Mouse (Mus musculus) lung, postnatal 25 days (tissue): ENCODE data around the gene Sarnp.
"Not testable (repeated sequence)": the region's sequence is repeated elsewhere in the genome, so short reads cannot be mapped to it uniquely, and the experiment has no call there.

Source experiments
- DNase-seq: peaks from one replicate; pipeline ENCODE4 v3.0.0; 2022; ENCODE audit warnings: low spot score

Gene Sarnp

GRCm38 (mm10) chr10:128821358-128822056, 4.4 kb downstream of the Sarnp start, which contains the start of gene Ormdl2:
Ormdl2 (minus strand) TSS chr10:128821645.
- peak; percentile 99 for DNase-seq

- DNase-seq, result no peak
Observed at GRCm38 (mm10) chr10:128822135-128822534, 5.0 kb downstream of the Sarnp start.

- not testable (repeated sequence) for DNase-seq
Observed at GRCm38 (mm10) chr10:128823087-128823486, 6.0 kb downstream of the Sarnp start.

GRCm38 (mm10) chr10:128823821-128824220, 6.7 kb downstream of the Sarnp start:
- DNase-seq, result no peak

- no peak for DNase-seq
Observed at GRCm38 (mm10) chr10:128837400-128837799, 20.3 kb downstream of the Sarnp start.

GRCm38 (mm10) chr10:128839434-128839833, 22.3 kb downstream of the Sarnp start:
- DNase-seq, result no peak

GRCm38 (mm10) chr10:128840612-128841011, 23.5 kb downstream of the Sarnp start:
- DNase-seq, result no peak

- no peak for DNase-seq
Observed at GRCm38 (mm10) chr10:128843260-128843659, 26.1 kb downstream of the Sarnp start.

- peak; percentile 34 for DNase-seq
Observed at GRCm38 (mm10) chr10:128845516-128845915, 28.4 kb downstream of the Sarnp start.

- DNase-seq, result no peak
Observed at GRCm38 (mm10) chr10:128846664-128847063, 29.5 kb downstream of the Sarnp start.

GRCm38 (mm10) chr10:128848426-128848825, 31.3 kb downstream of the Sarnp start:
- DNase-seq, result no peak

GRCm38 (mm10) chr10:128850339-128850738, 33.2 kb downstream of the Sarnp start:
- DNase-seq, result no peak

GRCm38 (mm10) chr10:128861176-128861575, 44.0 kb downstream of the Sarnp start:
- no peak for DNase-seq

GRCm38 (mm10) chr10:128866042-128866441, 48.9 kb downstream of the Sarnp start:
- no peak for DNase-seq

GRCm38 (mm10) chr10:128866518-128866917, 49.4 kb downstream of the Sarnp start:
- DNase-seq, result no peak

GRCm38 (mm10) chr10:128870341-128870740, 53.2 kb downstream of the Sarnp start:
- DNase-seq, result no peak

- peak; percentile 43 for DNase-seq
Observed at GRCm38 (mm10) chr10:128878291-128878690, 61.2 kb downstream of the Sarnp start.

- DNase-seq, result no peak
Observed at GRCm38 (mm10) chr10:128878811-128879210, 61.7 kb downstream of the Sarnp start.

- DNase-seq, result no peak
Observed at GRCm38 (mm10) chr10:128882067-128882466, 64.9 kb downstream of the Sarnp start.

- DNase-seq, result no peak
Observed at GRCm38 (mm10) chr10:128888941-128889827, 72.1 kb downstream of the Sarnp start.

GRCm38 (mm10) chr10:128889846-128890245, 72.7 kb downstream of the Sarnp start:
- no peak for DNase-seq

- no peak for DNase-seq
Observed at GRCm38 (mm10) chr10:128890383-128891295, 73.5 kb downstream of the Sarnp start.
